ENCODE assay signal across 10 mouse cellular contexts in the genomic region with DNA sequence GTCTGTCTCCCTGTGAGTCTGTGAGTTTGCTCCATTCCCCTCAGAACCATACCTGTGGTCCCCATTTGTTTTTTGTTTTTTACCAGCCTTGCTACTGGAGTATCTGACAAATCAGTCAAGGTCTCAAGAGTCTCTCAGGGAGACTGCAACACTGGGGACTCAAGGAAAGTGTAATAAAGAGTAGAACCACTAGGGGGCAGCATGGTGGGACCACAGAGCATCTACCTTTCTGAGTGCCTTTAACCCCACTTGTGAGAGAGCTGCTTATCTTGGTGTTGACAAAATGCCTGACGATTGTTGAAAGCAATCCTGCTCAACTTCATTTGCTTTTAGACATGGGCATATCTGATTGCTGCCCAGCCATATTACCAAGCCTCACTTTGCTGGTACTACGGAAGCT. TPM values are rescaled to one million over a fixed set of nuclear protein-coding genes. Genes with fewer than 3 reads are reported as not detected.
A peak's percentile ranks its signal among the peaks of the same experiment; 100 is the strongest.
DNase-seq lines count a peak whose midpoint lies in the region; ATAC-seq and TF ChIP-seq lines count a peak whose summit lies in the region.
"Had no signal": no experiment of that assay in that cellular context is flagged by ENCODE, and none has a peak within 500 bp of the region (broad histone marks: within the 10 kb centered on the region; RNA-seq: fewer than 3 reads in every experiment).

No protein-coding gene starts in this region.

- peak; percentile 3 to 36 for DNase-seq in adrenal gland, postnatal 36 days
- DNase-seq in liver, adult 2 months (ENCODE audit: extremely low read depth, low read depth, low spot score), result peak; percentile 45
- peak; percentile 1 for DNase-seq in skeletal muscle tissue, adult 2 months (ENCODE audit: low read depth, low spot score)
- DNase-seq in urinary bladder, postnatal 10 days (ENCODE audit: low spot score), result no peak

- peak; percentile 72 for TF ChIP-seq CTCF in E14TG2a.4 (conservative IDR thresholded peaks at IDR 0.05; ENCODE audit: low read length)
- TF ChIP-seq CTCF in liver, adult 2 months (IDR thresholded peaks at IDR 0.05; ENCODE audit: low read depth, low read length), result peak; percentile 57

- no peak for TF ChIP-seq POLR2A in liver, adult 2 months (IDR thresholded peaks at IDR 0.05; ENCODE audit: extremely low read depth, insufficient read depth, low read length)

- H3K9ac ChIP-seq in intestine, embryonic 16.5 days (ENCODE audit: low read depth, low read length), result no peak overlapping the region
- H3K9ac ChIP-seq in intestine, embryonic 15.5 days, result no peak overlapping the region
- H3K9ac ChIP-seq in liver, adult 2 months (ENCODE audit: low read depth, low read length), result no peak overlapping the region
- H3K9ac ChIP-seq: limb, embryonic 13.5 days had no signal

- ATAC-seq in intestine, embryonic 16.5 days, result peak; percentile 13; the same call in 1 of the 2 replicates
- ATAC-seq in intestine, embryonic 15.5 days, result no peak
- peak; percentile 78 for ATAC-seq in erythroblast, adult 5-6 weeks (replicated peaks; ENCODE audit: low FRiP score, poor library complexity, severe bottlenecking)

- 53% methylated on average over 2 of the region's 2 CpGs for WGBS in intestine, embryonic 16.5 days
- 54% methylated on average over 2 of the region's 2 CpGs for WGBS in intestine, embryonic 15.5 days
- 26% methylated on average over 2 of the region's 2 CpGs for WGBS in liver, adult 2 months

- H3K4me1 ChIP-seq in intestine, embryonic 16.5 days (ENCODE audit: control insufficient read depth, insufficient read depth, low read length), result no peaks in the 10 kb centered on the region
- H3K4me1 ChIP-seq in intestine, embryonic 15.5 days (replicated peaks), result no peaks in the 10 kb centered on the region
- no peaks in the 10 kb centered on the region for H3K4me1 ChIP-seq in E14TG2a.4 (replicated peaks; ENCODE audit: low read depth, low read length)
- peaks cover 13% of the 10 kb centered on the region for H3K4me1 ChIP-seq in liver, adult 2 months (ENCODE audit: control insufficient read depth, insufficient read depth, low read length)
- H3K4me1 ChIP-seq: limb, embryonic 13.5 days had no signal

- no peaks in the 10 kb centered on the region for H3K27me3 ChIP-seq in intestine, embryonic 16.5 days (replicated peaks; ENCODE audit: control insufficient read depth, insufficient read depth, low read length)
- H3K27me3 ChIP-seq in intestine, embryonic 15.5 days (replicated peaks), result no peaks in the 10 kb centered on the region
- no peaks in the 10 kb centered on the region for H3K27me3 ChIP-seq in E14TG2a.4 (ENCODE audit: insufficient read depth, low read length)
- no peaks in the 10 kb centered on the region for H3K27me3 ChIP-seq in liver, adult 2 months (ENCODE audit: control insufficient read depth, insufficient read depth, low read length)
- H3K27me3 ChIP-seq: limb, embryonic 13.5 days had no signal

- H3K4me3 ChIP-seq in intestine, embryonic 16.5 days (ENCODE audit: low read length), result no peak overlapping the region
- H3K4me3 ChIP-seq in intestine, embryonic 15.5 days (replicated peaks), result no peak overlapping the region
- H3K4me3 ChIP-seq in E14TG2a.4 (replicated peaks; ENCODE audit: low read length), result no peak overlapping the region
- no peak overlapping the region for H3K4me3 ChIP-seq in liver, adult 2 months (ENCODE audit: insufficient read depth, low read depth, low read length)
- H3K4me3 ChIP-seq: erythroblast, embryonic 14.5 days; limb, embryonic 13.5 days had no signal

- no peak overlapping the region for H3K27ac ChIP-seq in intestine, embryonic 16.5 days (ENCODE audit: low read length)
- H3K27ac ChIP-seq in intestine, embryonic 15.5 days, result no peak overlapping the region
- H3K27ac ChIP-seq in liver, adult 2 months (replicated peaks; ENCODE audit: insufficient read depth, low read depth, low read length), result no peak overlapping the region
- H3K27ac ChIP-seq: limb, embryonic 13.5 days had no signal

- no peaks in the 10 kb centered on the region for H3K36me3 ChIP-seq in intestine, embryonic 16.5 days (ENCODE audit: control insufficient read depth, insufficient read depth, low read length)
- H3K36me3 ChIP-seq in intestine, embryonic 15.5 days, result no peaks in the 10 kb centered on the region
- H3K36me3 ChIP-seq in E14TG2a.4 (ENCODE audit: insufficient read depth, low read length), result no peaks in the 10 kb centered on the region
- peaks cover 30% of the 10 kb centered on the region for H3K36me3 ChIP-seq in liver, adult 2 months (ENCODE audit: control insufficient read depth, insufficient read depth, low read length)
- H3K36me3 ChIP-seq: limb, embryonic 13.5 days had no signal

- H3K4me2 ChIP-seq in intestine, embryonic 16.5 days (ENCODE audit: low read depth, low read length), result no peak overlapping the region
- no peak overlapping the region for H3K4me2 ChIP-seq in intestine, embryonic 15.5 days (replicated peaks)
- H3K4me2 ChIP-seq: limb, embryonic 13.5 days had no signal

- H3K9me3 ChIP-seq in intestine, embryonic 16.5 days (ENCODE audit: control insufficient read depth, low read length), result no peaks in the 10 kb centered on the region
- H3K9me3 ChIP-seq in intestine, embryonic 15.5 days, result no peaks in the 10 kb centered on the region
- no peaks in the 10 kb centered on the region for H3K9me3 ChIP-seq in E14TG2a.4 (ENCODE audit: low read length)
- H3K9me3 ChIP-seq: limb, embryonic 13.5 days had no signal

- H3K79me2 ChIP-seq in liver, adult 2 months (ENCODE audit: control insufficient read depth, insufficient read depth, low read length), result no peaks in the 10 kb centered on the region; the same call in 1 of the 2 replicates

RNA-seq across cellular contexts. Expression of gene Cpb2, which starts 12.3 kb away (rescaled TPM):
- 4.7 and 6.8 TPM in 2 replicates for polyA plus RNA-seq in intestine, embryonic 16.5 days (2015; fragmentation: Nextera tagmentation; extraction: Ambion mirVana)
- 4.0 and 4.7 TPM in 2 replicates for polyA plus RNA-seq in intestine, embryonic 15.5 days (2015; fragmentation: Nextera tagmentation; extraction: Ambion mirVana)
- not detected for total RNA-seq in adrenal gland, postnatal 36 days (2021)
- total RNA-seq in erythroblast, adult 5-6 weeks (2015; ENCODE audit: low replicate concordance), result not detected in 2 replicates
- not detected in 2 replicates for total RNA-seq in erythroblast, adult 5-6 weeks (2017; ENCODE audit: low replicate concordance)
- 480 and 574 TPM in 2 replicates for total RNA-seq in liver, adult 2 months (2014; rRNA removed)
- polyA plus RNA-seq in liver, adult 2 months (2012; rRNA removed), result 130 and 147 TPM in 2 replicates
- polyA plus RNA-seq: erythroblast, embryonic 14.5 days; limb, embryonic 13.5 days had no signal

RNA-seq across cellular contexts. Expression of gene Zc3h13, which starts 54.3 kb away (rescaled TPM):
- polyA plus RNA-seq in intestine, embryonic 16.5 days (2015; fragmentation: Nextera tagmentation; extraction: Ambion mirVana), result 19.9 and 21.2 TPM in 2 replicates
- 26.8 and 27.3 TPM in 2 replicates for polyA plus RNA-seq in intestine, embryonic 15.5 days (2015; fragmentation: Nextera tagmentation; extraction: Ambion mirVana)
- total RNA-seq in adrenal gland, postnatal 36 days (2021), result 10 to 100 TPM; 30.5 to 34.0 TPM
- total RNA-seq in erythroblast, adult 5-6 weeks (2015; ENCODE audit: low replicate concordance), result 8.6 and 21.3 TPM in 2 replicates
- total RNA-seq in erythroblast, adult 5-6 weeks (2017; ENCODE audit: low replicate concordance), result 15.9 and 16.7 TPM in 2 replicates
- total RNA-seq in liver, adult 2 months (2014; rRNA removed), result 9.0 and 13.5 TPM in 2 replicates
- 3.3 and 6.1 TPM in 2 replicates for polyA plus RNA-seq in liver, adult 2 months (2012; rRNA removed)

Comparison
In these comparisons a context has a peak if more than half of its experiments do, and no peak if none do; other contexts are left out.
1. RNA of gene Cpb2, which starts 12.3 kb away (total RNA-seq): 480 to 574 TPM in liver, adult 2 months; not detected in adrenal gland, postnatal 36 days and not detected in erythroblast, adult 5-6 weeks; every median in the first group is over 100 times any median in the second.